Mouse (Mus musculus) small intestine, adult 2 months (tissue): ENCODE results near the gene Lclat1.

Experiments
- CTCF ChIP-seq: fragments of 200-500 bp; IDR thresholded peaks from 2 replicates; pipeline ENCODE4 v1.5.1; 2012; ENCODE audit warnings: low read depth, mild to moderate bottlenecking, control low read depth, inconsistent platforms, low read length, moderate library complexity, mixed read lengths; ENCODE audit not compliant: insufficient replicate concordance, insufficient read length; ENCODE audit errors: extremely low read depth
- POLR2A ChIP-seq: fragments of 200-500 bp; IDR thresholded peaks from 2 replicates; pipeline ENCODE4 v1.6.1; 2012; ENCODE audit warnings: low read depth, mild to moderate bottlenecking, control low read depth, inconsistent platforms, low read length, moderate library complexity

- no peak for TF ChIP-seq POLR2A
- TF ChIP-seq CTCF, result no peak
Observed at GRCm38 (mm10) chr17:73066387-73067169, 41.2 kb upstream of the Lclat1 start.
